Mouse (Mus musculus): ENCODE measurements around the gene Id3. TPM values are rescaled to one million over a fixed set of nuclear protein-coding genes. Genes with fewer than 3 reads are reported as not detected.

Gene Id3
- polyA plus RNA-seq, 1 experiment from 2014 or later: 224 TPM

- DNase-seq (ENCODE audit: low spot score) (no peak), ATAC-seq (ENCODE audit: low FRiP score, low TSS enrichment) (no peak)
- H3K27me3 ChIP-seq (ENCODE audit: control insufficient read depth, insufficient read depth, low read length): no peaks in the 10 kb centered on the region
- peaks cover 6% of the 10 kb centered on the region; the same call in 1 of the 2 replicates for H3K4me1 ChIP-seq (replicated peaks; ENCODE audit: control insufficient read depth, insufficient read depth)
- no peaks in the 10 kb centered on the region for H3K9me3 ChIP-seq (ENCODE audit: control insufficient read depth, low read length)
- peak overlapping the region; percentile 18; the same call in 1 of the 2 replicates for H3K9ac ChIP-seq (ENCODE audit: low read length)
- no peak overlapping the region for H3K4me3 ChIP-seq (ENCODE audit: low read depth, low read length)
- peak; percentile 55 for TF ChIP-seq CTCF (IDR thresholded peaks at IDR 0.05; ENCODE audit: low read depth)
- no peak for TF ChIP-seq EP300 (optimal IDR thresholded peaks at IDR 0.05)
- 45% methylated on average over 9 of the region's 9 CpGs for WGBS
- H3K36me3 ChIP-seq (ENCODE audit: control insufficient read depth, insufficient read depth, low read length): no peaks in the 10 kb centered on the region
- H3K27ac ChIP-seq (replicated peaks): peak overlapping the region; percentile 93
- peak overlapping the region; percentile 90; the same call in 1 of the 2 replicates for H3K4me2 ChIP-seq (replicated peaks; ENCODE audit: low read depth)
These were observed 7.2 kb upstream of the Id3 start for GRCm38 (mm10) chr4:136135874-136136728.

GRCm38 (mm10) chr4:136139326-136140110 lies 3.8 kb upstream of the Id3 start:
- no peak overlapping the region for H3K9ac ChIP-seq (ENCODE audit: low read length)

GRCm38 (mm10) chr4:136140327-136141250 lies 2.7 kb upstream of the Id3 start:
- DNase-seq (ENCODE audit: low spot score) (peak; percentile 96), ATAC-seq (ENCODE audit: low FRiP score, low TSS enrichment) (peak; percentile 88)
- WGBS: 7% methylated on average over 31 of the region's 31 CpGs
- H3K4me1 ChIP-seq (replicated peaks; ENCODE audit: control insufficient read depth, insufficient read depth): peaks cover 18% of the 10 kb centered on the region
- TF ChIP-seq CTCF (IDR thresholded peaks at IDR 0.05; ENCODE audit: low read depth): peak; percentile 28
- peak; percentile 90 for TF ChIP-seq EP300 (optimal IDR thresholded peaks at IDR 0.05)
- peak overlapping the region; percentile 30 for H3K4me2 ChIP-seq (replicated peaks; ENCODE audit: low read depth)
- H3K4me3 ChIP-seq (ENCODE audit: low read depth, low read length): peak overlapping the region; percentile 16
- H3K9ac ChIP-seq (ENCODE audit: low read length): peak overlapping the region; percentile 35; the same call in 1 of the 2 replicates
- peak overlapping the region; percentile 97 for H3K27ac ChIP-seq (replicated peaks)
- no peaks in the 10 kb centered on the region for H3K27me3 ChIP-seq (ENCODE audit: control insufficient read depth, insufficient read depth, low read length)
- H3K36me3 ChIP-seq (ENCODE audit: control insufficient read depth, insufficient read depth, low read length): no peaks in the 10 kb centered on the region
- H3K9me3 ChIP-seq (ENCODE audit: control insufficient read depth, low read length): no peaks in the 10 kb centered on the region

More at GRCm38 (mm10) chr4:136139326-136140110, 3.8 kb upstream of the Id3 start:
- TF ChIP-seq EP300 (optimal IDR thresholded peaks at IDR 0.05): no peak
- no peak for TF ChIP-seq CTCF (IDR thresholded peaks at IDR 0.05; ENCODE audit: low read depth)
- H3K4me3 ChIP-seq (ENCODE audit: low read depth, low read length): peak overlapping the region; percentile 16; the same call in 1 of the 2 replicates
- no peaks in the 10 kb centered on the region for H3K9me3 ChIP-seq (ENCODE audit: control insufficient read depth, low read length)
- ATAC-seq (ENCODE audit: low FRiP score, low TSS enrichment): no peak
- DNase-seq (ENCODE audit: low spot score): no peak
- no peaks in the 10 kb centered on the region for H3K36me3 ChIP-seq (ENCODE audit: control insufficient read depth, insufficient read depth, low read length)
- peak overlapping the region; percentile 97 for H3K27ac ChIP-seq (replicated peaks)
- no peaks in the 10 kb centered on the region for H3K27me3 ChIP-seq (ENCODE audit: control insufficient read depth, insufficient read depth, low read length)
- 47% methylated on average over 17 of the region's 17 CpGs for WGBS
- H3K4me1 ChIP-seq (replicated peaks; ENCODE audit: control insufficient read depth, insufficient read depth): peaks cover 17% of the 10 kb centered on the region
- H3K4me2 ChIP-seq (replicated peaks; ENCODE audit: low read depth): peak overlapping the region; percentile 30; the same call in 1 of the 2 replicates

- H3K36me3 ChIP-seq (ENCODE audit: control insufficient read depth, insufficient read depth, low read length): no peaks in the 10 kb centered on the region
- ATAC-seq (ENCODE audit: low FRiP score, low TSS enrichment) (no peak), DNase-seq (ENCODE audit: low spot score) (no peak)
- H3K4me1 ChIP-seq (replicated peaks; ENCODE audit: control insufficient read depth, insufficient read depth): peaks cover 21% of the 10 kb centered on the region
- peak overlapping the region; percentile 97 for H3K27ac ChIP-seq (replicated peaks)
- peak overlapping the region; percentile 75 for H3K4me2 ChIP-seq (replicated peaks; ENCODE audit: low read depth)
- TF ChIP-seq CTCF (IDR thresholded peaks at IDR 0.05; ENCODE audit: low read depth) (no peak), EP300 (optimal IDR thresholded peaks at IDR 0.05) (no peak)
- H3K27me3 ChIP-seq (ENCODE audit: control insufficient read depth, insufficient read depth, low read length): no peaks in the 10 kb centered on the region
- peak overlapping the region; percentile 82 for H3K4me3 ChIP-seq (ENCODE audit: low read depth, low read length)
- H3K9me3 ChIP-seq (ENCODE audit: control insufficient read depth, low read length): no peaks in the 10 kb centered on the region
- WGBS: 15% methylated on average over 17 of the region's 17 CpGs
- H3K9ac ChIP-seq (ENCODE audit: low read length): peak overlapping the region; percentile 59
These were observed 767 bp upstream of the Id3 start for GRCm38 (mm10) chr4:136142267-136143192.

All from stomach, postnatal 0 days (tissue).